Mouse (Mus musculus) liver, embryonic 13.5 days (tissue): ENCODE data around the gene Nmt2. TPM values are rescaled to one million over a fixed set of nuclear protein-coding genes. Genes with fewer than 3 reads are reported as not detected.

Source experiments
- ATAC-seq: fragments of 200-750 bp; cut with Nextera tagmentation; 2 replicates; pipeline ENCODE4 v1.8.0; 2017; ENCODE audit warnings: low read depth, mild to moderate bottlenecking, moderate number of reproducible peaks, moderate library complexity
- DNase-seq: peaks from one replicate; pipeline ENCODE4 v3.0.0; 2022
- H3K27ac ChIP-seq: fragments of 300-500 bp; sonication (generic); 2 replicates; pipeline ENCODE4 v1.5.1; 2015; ENCODE audit warnings: moderate library complexity, mild to moderate bottlenecking, inconsistent platforms
- H3K27me3 ChIP-seq: fragments of 300-500 bp; sonication (generic); 2 replicates; pipeline ENCODE4 v1.6.1; 2015; ENCODE audit warnings: mild to moderate bottlenecking, inconsistent platforms
- H3K36me3 ChIP-seq: fragments of 300-500 bp; sonication (generic); 2 replicates; pipeline ENCODE4 v1.6.1; 2015; ENCODE audit warnings: mild to moderate bottlenecking, inconsistent platforms
- H3K4me1 ChIP-seq: fragments of 300-500 bp; sonication (generic); replicated peaks from 2 replicates; pipeline ENCODE4 v1.6.1; 2015; ENCODE audit warnings: inconsistent platforms
- H3K4me2 ChIP-seq: fragments of 300-500 bp; sonication (generic); 2 replicates; pipeline ENCODE4 v1.6.1; 2015; ENCODE audit warnings: inconsistent platforms, mild to moderate bottlenecking, moderate library complexity
- H3K4me3 ChIP-seq: fragments of 300-500 bp; sonication (generic); replicated peaks from 2 replicates; pipeline ENCODE4 v1.5.1; 2015; ENCODE audit warnings: mild to moderate bottlenecking, inconsistent platforms
- H3K9ac ChIP-seq: fragments of 300-500 bp; sonication (generic); 2 replicates; pipeline ENCODE4 v1.6.1; 2015; ENCODE audit warnings: mild to moderate bottlenecking, inconsistent platforms
- H3K9me3 ChIP-seq: fragments of 300-500 bp; sonication (generic); replicated peaks from 2 replicates; pipeline ENCODE4 v1.6.1; 2016; ENCODE audit warnings: inconsistent platforms
- WGBS: fragments of 180-500 bp; shearing (Covaris S2); methylation state at CpG from one replicate; pipeline ENCODE4 v1.1.7; 2015; ENCODE audit not compliant: insufficient replicate concordance; 5-methylcytosine and 5-hydroxymethylcytosine counted together
- polyA plus RNA-seq: library from polyadenylated mRNA; unstranded; fragments of >200 nt; fragmentation: Nextera tagmentation; extraction: Ambion mirVana; gene quantifications from 2 replicates; pipeline ENCODE4 v1.2.1, GENCODE M21; 2015

Nmt2 gene
- polyA plus RNA-seq, 1 experiment from 2014 or later = 19.7 TPM

GRCm38 (mm10) chr2:3357887-3358286, 73.9 kb downstream of the Nmt2 start:
- H3K27me3 ChIP-seq = no peaks in the 10 kb centered on the region
- no peak overlapping the region for H3K4me3 ChIP-seq
- no peak overlapping the region for H3K9ac ChIP-seq
- no peaks in the 10 kb centered on the region for H3K36me3 ChIP-seq
- ATAC-seq (no peak), DNase-seq (no peak)
- WGBS = 39% methylated on average over 3 of the region's 3 CpGs
- H3K9me3 ChIP-seq = no peaks in the 10 kb centered on the region
- no peak overlapping the region for H3K27ac ChIP-seq
- no peak overlapping the region for H3K4me2 ChIP-seq
- H3K4me1 ChIP-seq = no peaks in the 10 kb centered on the region

GRCm38 (mm10) chr2:3361067-3361466, 77.1 kb downstream of the Nmt2 start:
- no peaks in the 10 kb centered on the region for H3K36me3 ChIP-seq
- H3K4me3 ChIP-seq = no peak overlapping the region
- H3K9me3 ChIP-seq = no peaks in the 10 kb centered on the region
- ATAC-seq (no peak), DNase-seq (no peak)
- H3K27me3 ChIP-seq = no peaks in the 10 kb centered on the region
- H3K4me2 ChIP-seq = no peak overlapping the region
- H3K27ac ChIP-seq = no peak overlapping the region
- WGBS = 46% methylated on average over 3 of the region's 3 CpGs
- H3K4me1 ChIP-seq = no peaks in the 10 kb centered on the region
- H3K9ac ChIP-seq = no peak overlapping the region

- no peak for ATAC-seq
- WGBS = 60% methylated on average over 4 of the region's 4 CpGs
- no peak for DNase-seq
- H3K4me3 ChIP-seq = no peak overlapping the region
- H3K9ac ChIP-seq = no peak overlapping the region
- no peaks in the 10 kb centered on the region for H3K4me1 ChIP-seq
- H3K4me2 ChIP-seq = no peak overlapping the region
- no peaks in the 10 kb centered on the region for H3K36me3 ChIP-seq
- no peaks in the 10 kb centered on the region for H3K27me3 ChIP-seq
- no peak overlapping the region for H3K27ac ChIP-seq
- no peaks in the 10 kb centered on the region for H3K9me3 ChIP-seq
Observed at GRCm38 (mm10) chr2:3365127-3365526, 81.1 kb downstream of the Nmt2 start.

Other genes starting within 250 kb of the Nmt2 start
- gene Fam171a1, start 170.0 kb upstream of the Nmt2 start, polyA plus RNA-seq = 2.7 and 3.9 TPM in 2 replicates
- gene Rpp38, start 48.4 kb downstream of the Nmt2 start, polyA plus RNA-seq = 15.6 and 19.1 TPM in 2 replicates
- gene Acbd7, start 52.0 kb downstream of the Nmt2 start, polyA plus RNA-seq = 0.68 and 1.2 TPM in 2 replicates
- gene Olah, start 113.0 kb downstream of the Nmt2 start, polyA plus RNA-seq = not detected in 2 replicates
- not detected in 2 replicates for gene Meig1, start 138.4 kb downstream of the Nmt2 start, polyA plus RNA-seq
- 5.4 and 5.6 TPM in 2 replicates for gene Dclre1c, start 139.9 kb downstream of the Nmt2 start, polyA plus RNA-seq
- gene Suv39h2, start 190.8 kb downstream of the Nmt2 start, polyA plus RNA-seq = 8.8 and 9.3 TPM in 2 replicates
- 1.8 and 2.1 TPM in 2 replicates for gene Gm45902, start 228.6 kb downstream of the Nmt2 start, polyA plus RNA-seq
- 92.3 and 97.3 TPM in 2 replicates for gene Hspa14, start 228.6 kb downstream of the Nmt2 start, polyA plus RNA-seq
- 0.12 and 0.15 TPM in 2 replicates for gene Cdnf, start 228.8 kb downstream of the Nmt2 start, polyA plus RNA-seq